Comparison of ENCODE assay signal across 8 mouse cellular contexts in the genomic region with DNA sequence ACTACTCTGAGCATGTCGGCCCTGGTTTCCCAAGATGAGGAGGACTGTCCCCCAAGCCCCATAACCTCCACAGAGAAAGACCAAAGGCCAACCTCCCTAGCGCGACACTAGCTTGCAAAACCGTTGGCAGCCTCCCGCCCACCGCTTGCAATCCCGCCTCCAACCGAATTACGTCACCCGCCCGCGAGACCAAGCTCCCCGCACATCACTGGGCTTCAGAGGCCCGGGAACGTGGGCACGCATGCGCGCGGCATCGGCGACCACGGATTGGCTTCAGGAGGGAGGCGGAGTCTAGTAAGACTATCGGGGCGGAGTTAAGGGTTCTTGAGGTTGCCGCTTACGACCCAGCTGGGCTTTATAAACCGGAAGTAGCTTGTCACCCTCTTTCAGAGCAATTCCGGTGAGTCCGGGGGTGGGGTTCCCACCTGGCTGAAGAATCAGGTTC. TPM values are rescaled to one million over a fixed set of nuclear protein-coding genes. Genes with fewer than 3 reads are reported as not detected.
DNase-seq lines count a peak whose midpoint lies in the region; ATAC-seq lines count a peak whose summit lies in the region.

Gene Cntrob (minus strand): TSS at position 109 of the 445 bp plus-strand sequence.
Gene Trappc1 (plus strand): TSS at position 314 of the 445 bp plus-strand sequence.

- peak within 1 kb of the TSS; percentile 69 for H3K4me2 ChIP-seq in hindbrain, embryonic 11.5 days (replicated peaks; ENCODE audit: low read depth, low read length)

- H3K27ac ChIP-seq in hindbrain, embryonic 11.5 days (ENCODE audit: low read depth, low read length), result peak within 1 kb of the TSS; percentile 76; the same call in 1 of the 2 replicates

- 0% methylated on average over 30 of the region's 30 CpGs for WGBS in hindbrain, embryonic 11.5 days

- H3K4me1 ChIP-seq in hindbrain, embryonic 11.5 days (replicated peaks; ENCODE audit: control insufficient read depth, insufficient read depth, low read length), result peaks cover 10% of the 10 kb centered on the region

- no peaks in the 10 kb centered on the region; the same call in 1 of the 2 replicates for H3K36me3 ChIP-seq in hindbrain, embryonic 11.5 days (ENCODE audit: control insufficient read depth, insufficient read depth, low read length)

- peaks cover 13% of the 10 kb centered on the region for H3K27me3 ChIP-seq in hindbrain, embryonic 11.5 days (ENCODE audit: control insufficient read depth, insufficient read depth, low read length)

- H3K4me3 ChIP-seq in hindbrain, embryonic 11.5 days (ENCODE audit: low read depth, low read length), result peak within 1 kb of the TSS; percentile 54

- peak within 1 kb of the TSS; percentile 76 for H3K9ac ChIP-seq in hindbrain, embryonic 11.5 days (ENCODE audit: low read depth, low read length)

- peak; percentile 93 for ATAC-seq in hindbrain, embryonic 11.5 days (ENCODE audit: low FRiP score)

- peak; percentile 99 for DNase-seq in Muller cell, postnatal 12 days (ENCODE audit: inconsistent ontology term)
- peak; percentile 100 for DNase-seq in cerebellum, adult 9-11 months
- peak; percentile 98 to 99 for DNase-seq in frontal cortex, adult 2 months (ENCODE audit: extremely low spot score in 1 of 2, low spot score in 1 of 2)
- DNase-seq in hindbrain, embryonic 11.5 days (ENCODE audit: low spot score), result peak; percentile 98
- peak; percentile 99 for DNase-seq in layer of hippocampus, postnatal 10 days (ENCODE audit: low spot score in 2 of 2)
- peak; percentile 100 for DNase-seq in lung, postnatal 10 days
- DNase-seq in ovary, postnatal 36 days (ENCODE audit: low spot score), result peak; percentile 98
- DNase-seq in thymus, postnatal 25 days, result peak; percentile 99

- H3K9me3 ChIP-seq in hindbrain, embryonic 11.5 days (ENCODE audit: control insufficient read depth, low read length), result no peaks in the 10 kb centered on the region

RNA-seq across cellular contexts. Expression of gene Cntrob, which starts in this region (rescaled TPM):
- 27.8 and 31.3 TPM in 2 replicates for polyA plus RNA-seq in frontal cortex, adult 2 months (2012; rRNA removed)
- 17.2 and 17.9 TPM in 2 replicates for polyA plus RNA-seq in hindbrain, embryonic 11.5 days (2014; fragmentation: Nextera tagmentation; extraction: Ambion mirVana)
- total RNA-seq in layer of hippocampus, postnatal 10 days (2021), result 10 to 100 TPM; 16.6 to 18.2 TPM

RNA-seq across cellular contexts. Expression of gene Trappc1, which starts in this region (rescaled TPM):
- 73.4 and 85.0 TPM in 2 replicates for polyA plus RNA-seq in frontal cortex, adult 2 months (2012; rRNA removed)
- 209 and 215 TPM in 2 replicates for polyA plus RNA-seq in hindbrain, embryonic 11.5 days (2014; fragmentation: Nextera tagmentation; extraction: Ambion mirVana)
- 10 to 100 TPM; 74.5 to 83.6 TPM for total RNA-seq in layer of hippocampus, postnatal 10 days (2021)

Comparison
In these comparisons a context has a peak if more than half of its experiments do, and no peak if none do; other contexts are left out.
1. Peak in every context shown above with its lines: DNase-seq, ATAC-seq, H3K4me3 ChIP-seq and H3K27ac ChIP-seq.